Mouse (Mus musculus): ENCODE measurements around the gene Mrpl35.

The Mrpl35 gene

DNA sequence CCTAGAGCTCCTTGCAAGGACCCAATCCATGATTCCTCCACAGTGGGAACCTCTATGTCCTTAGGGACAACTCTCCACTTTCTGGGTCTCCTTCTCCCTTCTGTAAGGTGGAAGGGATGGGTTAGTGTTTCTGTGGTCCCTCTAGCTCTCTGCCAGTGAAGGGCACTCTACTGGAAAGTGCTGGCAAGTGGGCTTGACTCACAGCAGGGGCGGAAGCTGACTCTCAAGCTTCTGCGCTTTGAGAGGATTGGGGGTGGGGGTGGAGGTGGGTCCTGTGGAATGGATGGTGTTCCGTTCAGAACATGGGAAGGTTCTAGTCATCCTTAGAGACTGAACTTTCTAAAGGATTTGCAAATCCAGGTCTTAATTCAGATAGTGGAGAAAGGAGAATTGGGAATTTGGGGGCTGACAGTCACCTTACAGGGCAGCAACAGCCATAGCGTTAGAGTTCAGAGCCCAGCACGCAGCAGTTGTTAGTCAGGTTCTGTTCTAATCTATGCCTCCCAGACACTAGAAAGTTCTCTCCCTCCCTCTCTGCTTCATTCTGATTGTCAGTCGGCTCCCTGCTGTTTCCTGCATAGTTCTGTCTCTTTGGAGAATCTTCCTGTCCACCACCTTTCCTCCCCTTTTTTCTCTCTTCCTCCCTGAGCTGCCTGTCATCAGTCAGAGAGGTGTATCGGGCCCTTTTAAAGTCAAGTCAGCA is 25.6 kb downstream of the Mrpl35 start:
- no peak for DNase-seq (ENCODE audit: low spot score in 2 of 2)

DNA sequence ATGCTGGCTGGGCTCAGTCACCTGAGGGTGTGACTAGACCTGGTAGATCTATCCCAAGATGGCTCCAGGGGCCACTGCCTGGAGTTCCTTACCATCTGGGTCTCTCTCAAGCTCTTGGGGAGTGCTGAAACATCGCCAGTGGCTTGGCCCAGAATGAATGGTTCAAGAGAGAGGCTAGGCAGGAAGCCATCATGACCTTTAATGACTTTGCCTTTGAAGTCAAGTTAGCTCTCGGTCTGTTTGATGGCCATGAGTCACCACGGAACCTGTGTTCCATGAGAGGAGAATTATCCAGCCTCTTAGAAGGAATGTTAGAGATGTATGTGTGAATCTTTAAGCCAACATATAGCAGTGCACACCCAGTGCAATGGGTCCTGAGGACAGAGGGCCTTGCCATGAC is 27.4 kb downstream of the Mrpl35 start:
- DNase-seq (ENCODE audit: low spot score in 2 of 2): no peak

DNA sequence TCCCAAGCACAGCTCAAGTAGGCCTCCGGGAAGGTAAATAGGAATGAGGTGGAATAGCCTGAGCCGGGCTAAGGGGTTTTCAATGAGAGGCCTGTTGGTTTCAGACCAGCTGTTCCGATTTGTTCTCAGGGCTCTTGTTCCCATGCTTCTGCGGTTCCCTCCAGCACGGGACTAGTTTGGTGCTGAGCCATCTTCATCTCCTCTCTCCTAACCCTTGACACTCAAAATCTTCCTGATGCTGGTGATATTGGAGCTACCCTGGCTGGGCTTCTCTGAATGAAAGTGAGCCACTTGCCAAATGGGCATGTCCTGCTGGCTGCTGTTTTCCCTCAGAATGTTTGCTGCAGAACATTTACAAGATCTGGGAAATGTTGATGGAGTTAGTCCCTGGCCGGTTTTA is 35.0 kb downstream of the Mrpl35 start:
- no peak for DNase-seq (ENCODE audit: low spot score in 2 of 2)

DNA sequence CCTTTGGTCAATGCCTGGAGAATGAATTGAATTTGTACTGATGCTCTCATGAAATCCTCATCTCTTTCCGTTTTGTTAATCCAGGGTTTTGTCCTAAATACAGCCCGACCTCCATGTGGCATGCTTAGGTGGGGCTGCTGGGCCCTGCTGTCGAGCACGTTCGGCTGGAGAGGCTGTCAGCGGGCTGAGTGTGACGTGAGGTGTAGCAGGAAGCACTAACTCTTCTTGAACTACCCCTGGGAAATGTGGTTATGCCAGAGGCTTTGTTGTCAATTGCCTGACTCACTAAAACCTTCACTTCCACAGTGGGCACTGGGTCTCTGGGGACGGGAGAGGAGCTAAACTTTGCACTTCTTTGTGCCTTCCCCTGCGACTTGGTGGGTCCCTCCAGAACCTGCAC is 38.4 kb downstream of the Mrpl35 start:
- no peak for DNase-seq (ENCODE audit: low spot score in 2 of 2)

DNA sequence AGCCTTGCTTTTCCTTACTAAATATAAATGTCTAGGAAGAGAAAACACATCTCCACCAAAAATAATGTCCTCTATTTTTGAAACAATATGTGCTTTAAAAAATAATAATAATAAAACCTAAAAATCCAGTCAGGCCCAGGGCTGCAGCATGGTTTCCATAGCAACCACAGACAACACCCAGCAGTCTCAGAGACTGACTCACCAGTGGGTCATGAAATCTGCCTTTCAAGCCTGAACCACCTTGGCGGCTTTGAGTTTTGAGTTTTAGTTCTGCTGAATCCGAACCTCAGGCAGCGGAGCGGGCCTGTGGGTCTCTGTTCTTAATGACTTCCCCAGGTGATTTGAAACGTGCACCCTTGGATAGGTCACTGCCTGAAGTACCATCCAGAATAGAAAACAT is 43.6 kb downstream of the Mrpl35 start:
- DNase-seq (ENCODE audit: low spot score in 2 of 2): peak in 1 of 2 experiments; percentile 37

DNA sequence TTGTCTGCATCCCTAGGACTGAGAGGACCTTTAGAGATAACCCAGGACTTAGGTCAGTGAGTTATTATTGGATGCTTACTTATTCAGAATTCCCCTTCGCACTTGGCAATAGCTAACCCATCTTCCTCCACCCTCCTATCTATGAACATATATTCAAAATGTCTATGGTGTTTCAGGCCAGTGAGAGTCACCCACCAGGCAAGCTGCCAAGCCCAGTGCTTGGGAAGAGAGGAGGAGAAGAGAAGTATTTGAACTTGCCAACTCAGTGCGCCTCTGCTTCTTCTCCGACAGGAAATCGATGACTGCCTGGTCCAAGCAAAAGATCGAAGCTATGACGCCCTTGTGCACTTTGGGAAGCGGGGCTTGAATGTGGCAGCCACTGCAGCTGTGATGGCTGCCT is 46.3 kb downstream of the Mrpl35 start:
- no peak for DNase-seq (ENCODE audit: low spot score in 2 of 2)

DNA sequence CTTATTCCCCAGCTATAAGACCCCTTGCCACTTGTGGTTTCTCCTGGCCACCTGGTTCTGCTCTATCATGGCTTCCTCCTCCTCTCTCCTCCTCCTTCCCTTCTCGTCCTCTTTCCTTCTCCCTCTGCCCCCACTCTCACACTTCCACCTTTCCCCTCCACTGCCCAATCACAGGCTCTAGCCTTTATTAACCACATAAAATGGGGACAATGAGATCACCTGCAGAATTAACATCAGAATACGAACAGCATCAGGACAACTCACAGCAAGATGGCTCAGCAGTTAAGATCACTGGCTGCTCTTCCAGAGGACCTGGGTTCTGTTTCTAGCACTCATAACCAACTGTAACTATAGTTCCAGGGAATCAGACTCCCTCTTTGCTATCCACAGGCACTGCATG is 46.9 kb downstream of the Mrpl35 start:
- no peak for DNase-seq (ENCODE audit: low spot score in 2 of 2)

DNA sequence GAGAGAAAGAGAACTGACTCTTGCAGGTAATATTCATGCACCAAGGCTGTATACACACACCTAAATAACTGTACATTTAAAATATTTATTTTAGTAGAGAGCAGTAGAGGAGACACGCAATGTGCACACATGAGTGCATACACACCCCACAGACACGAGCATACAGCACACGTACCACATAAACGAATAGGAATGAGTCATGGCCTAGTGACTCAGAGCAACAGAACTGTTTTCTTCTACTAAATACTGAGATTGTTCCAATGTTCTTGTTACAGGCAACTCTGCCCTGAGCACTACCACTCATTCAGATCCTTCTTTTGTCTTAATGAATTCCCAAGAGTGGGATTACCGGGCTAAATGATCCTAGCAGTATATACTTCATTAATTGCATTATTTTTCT is 48.8 kb downstream of the Mrpl35 start:
- no peak for DNase-seq (ENCODE audit: low spot score in 2 of 2)

DNA sequence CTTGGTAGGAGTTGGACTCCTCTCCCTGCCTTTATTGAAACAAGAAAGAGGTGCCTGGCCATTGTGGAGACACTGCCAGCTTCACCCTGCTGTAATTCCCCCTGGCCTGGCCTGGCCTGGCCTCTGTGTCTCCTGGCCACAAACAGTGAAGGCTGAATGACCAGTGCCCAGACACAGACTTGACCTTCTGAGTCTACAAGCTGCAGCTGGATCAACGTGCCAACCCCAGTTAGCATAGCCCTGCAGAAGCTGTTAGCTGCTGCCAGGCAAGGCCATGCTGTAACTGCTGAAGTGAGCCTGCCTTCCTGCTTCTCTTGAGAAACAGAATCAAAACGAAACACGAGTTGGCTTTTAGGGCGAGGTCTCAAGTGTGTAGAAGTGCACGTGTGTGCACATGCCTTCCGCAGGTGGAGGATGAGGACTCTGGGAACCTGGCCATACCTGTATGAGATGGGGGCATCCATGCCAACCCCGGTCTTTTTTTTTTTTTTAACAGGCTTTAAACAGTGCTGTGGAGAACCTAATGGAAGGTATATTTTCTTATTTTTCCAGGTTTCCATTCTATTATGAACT is 54.0 kb downstream of the Mrpl35 start:
- DNase-seq (ENCODE audit: low spot score in 2 of 2): no peak

DNA sequence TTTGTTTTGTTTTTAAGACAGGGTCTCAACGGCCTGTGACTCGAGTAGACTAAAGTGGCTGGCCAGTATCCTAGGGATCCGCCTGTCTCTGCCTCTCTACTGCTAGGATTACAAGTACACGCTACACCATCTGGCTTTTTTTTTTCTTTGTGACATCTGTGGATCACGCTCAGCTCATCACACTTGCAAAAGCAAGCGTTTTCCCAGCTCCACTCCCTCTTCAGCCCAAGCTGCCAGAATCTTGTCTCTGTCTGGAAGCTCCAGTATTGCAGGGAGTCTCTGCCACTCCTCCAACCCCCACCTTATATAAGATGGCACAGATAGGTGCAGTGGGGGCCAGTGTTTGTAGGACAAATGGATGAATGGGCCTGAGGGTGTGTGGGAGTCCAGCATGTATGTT is 54.6 kb downstream of the Mrpl35 start:
- DNase-seq (ENCODE audit: low spot score in 2 of 2): peak; percentile 70 to 77

DNA sequence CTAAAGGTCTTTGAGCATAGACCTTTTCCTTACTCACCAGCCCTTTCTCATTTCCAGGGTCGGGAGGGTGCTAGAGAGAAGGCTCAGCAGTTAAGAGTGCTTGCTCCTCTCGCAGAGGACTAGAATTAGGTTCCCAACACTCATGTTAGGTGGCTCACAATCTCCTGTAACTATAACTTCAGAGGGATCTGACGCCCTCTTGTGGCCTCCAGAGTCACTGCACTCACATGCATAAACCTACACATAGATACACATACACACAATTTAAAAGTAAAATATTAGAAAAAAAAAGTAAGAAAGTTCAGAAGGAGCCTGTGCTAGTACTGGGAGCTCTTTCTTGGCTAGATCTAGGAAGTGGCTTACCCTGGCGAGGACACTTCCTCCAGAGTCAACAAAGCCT is 55.5 kb downstream of the Mrpl35 start:
- no peak for DNase-seq (ENCODE audit: low spot score in 2 of 2)

DNA sequence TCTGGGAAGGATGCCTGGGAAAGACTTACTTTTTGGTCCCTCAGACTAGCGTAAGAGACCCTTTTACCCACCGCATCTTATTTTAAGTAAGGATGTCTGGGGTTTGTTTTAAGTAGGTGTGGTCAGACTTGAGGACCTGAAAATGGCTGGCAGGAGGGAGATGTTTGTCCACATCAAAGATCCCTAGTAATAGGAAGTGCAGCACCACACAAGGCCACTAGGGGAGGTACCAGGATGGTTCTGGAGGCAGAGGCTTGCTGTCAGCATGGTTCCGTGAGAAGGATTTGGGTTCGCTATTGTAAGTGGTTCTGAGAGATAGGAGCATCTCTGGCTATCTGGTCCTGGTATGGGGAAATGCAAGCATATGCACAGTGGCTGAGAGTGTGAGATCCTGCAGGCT is 55.9 kb downstream of the Mrpl35 start:
- no peak for DNase-seq (ENCODE audit: low spot score in 2 of 2)

DNA sequence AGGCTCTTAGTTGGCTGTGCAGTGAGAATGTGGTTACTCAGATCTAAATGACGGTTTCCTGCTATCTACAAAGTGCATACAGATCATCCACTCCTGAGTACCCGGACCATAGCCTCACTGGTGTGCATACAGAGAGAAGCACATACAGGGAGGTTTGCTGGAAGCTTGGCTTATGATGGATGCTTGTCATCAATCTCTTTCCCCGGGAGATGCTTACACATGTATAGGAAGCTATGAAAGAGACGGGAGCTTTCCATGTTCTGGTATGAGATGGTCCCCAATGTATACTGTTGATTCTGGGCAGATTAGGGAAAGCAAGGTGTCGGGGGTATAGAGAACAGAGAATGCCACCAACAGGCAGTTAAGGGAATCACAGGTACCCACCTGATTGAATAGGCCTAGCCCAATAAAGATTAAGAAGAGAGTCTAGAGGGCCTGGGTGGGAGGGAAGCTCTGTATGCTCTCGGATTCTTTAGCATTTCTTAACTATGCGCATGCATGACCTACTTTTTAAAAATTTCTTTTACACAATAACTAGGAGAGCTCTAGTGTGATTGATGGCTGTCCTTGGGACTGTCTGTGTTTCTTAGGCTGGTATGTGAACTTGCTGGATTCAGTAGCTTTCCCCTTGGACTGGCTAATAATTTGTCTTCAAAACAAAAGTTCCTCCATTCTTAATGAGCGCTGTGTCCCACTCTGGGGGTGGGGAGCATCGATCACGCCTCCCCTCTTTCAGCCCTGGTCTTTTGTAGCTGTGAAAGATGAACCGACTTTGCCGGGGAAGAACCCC is 56.7 kb downstream of the Mrpl35 start:
- no peak for DNase-seq (ENCODE audit: low spot score in 2 of 2)

DNA sequence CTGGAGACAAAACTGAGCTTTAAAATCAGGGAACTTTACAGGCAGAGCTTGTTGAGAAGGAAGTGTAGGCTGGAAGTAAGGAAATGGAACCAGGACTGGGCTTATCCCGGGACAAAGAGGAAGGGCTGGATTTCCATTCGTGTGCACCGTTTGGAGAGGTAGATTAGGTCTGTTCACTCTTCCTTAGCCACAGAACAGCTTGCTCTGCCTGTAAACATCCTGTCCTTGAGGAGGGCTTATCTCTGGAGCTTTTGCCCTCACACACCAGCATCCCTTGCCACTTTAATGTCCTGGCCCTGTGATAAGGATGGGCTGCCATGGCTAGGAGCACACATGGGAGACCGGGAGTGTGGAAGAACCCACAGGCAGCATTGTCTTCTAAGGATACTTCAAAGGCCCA is 59.0 kb downstream of the Mrpl35 start:
- DNase-seq (ENCODE audit: low spot score in 2 of 2): no peak
